Mouse (Mus musculus) kidney, postnatal 14 days (tissue): Measurements from ENCODE around the gene Slc22a23.

Source experiments
- DNase-seq: peaks from one replicate; pipeline ENCODE4 v3.0.0; 2022; ENCODE audit warnings: mixed read lengths

Gene Slc22a23

DNA sequence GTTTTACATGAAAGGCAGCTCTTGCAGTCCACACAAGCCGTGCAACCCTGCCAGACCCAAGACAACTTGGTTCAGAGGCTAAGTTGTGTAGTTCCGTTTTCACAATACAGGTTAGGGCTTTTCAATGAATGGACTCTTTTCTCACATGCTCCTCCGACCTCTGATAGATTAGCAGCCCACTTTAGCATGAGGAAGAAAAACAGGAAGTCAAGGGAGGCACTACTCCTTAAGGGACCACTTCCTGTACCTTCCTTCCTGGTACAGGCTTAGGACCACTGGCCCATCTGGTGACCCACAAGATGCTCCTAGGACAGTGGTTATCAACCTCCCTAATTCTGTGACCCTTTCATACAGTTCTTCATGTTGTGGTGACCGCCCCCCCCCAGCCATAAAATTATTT, 116.1 kb downstream of the Slc22a23 start:
- DNase-seq: no peak

DNA sequence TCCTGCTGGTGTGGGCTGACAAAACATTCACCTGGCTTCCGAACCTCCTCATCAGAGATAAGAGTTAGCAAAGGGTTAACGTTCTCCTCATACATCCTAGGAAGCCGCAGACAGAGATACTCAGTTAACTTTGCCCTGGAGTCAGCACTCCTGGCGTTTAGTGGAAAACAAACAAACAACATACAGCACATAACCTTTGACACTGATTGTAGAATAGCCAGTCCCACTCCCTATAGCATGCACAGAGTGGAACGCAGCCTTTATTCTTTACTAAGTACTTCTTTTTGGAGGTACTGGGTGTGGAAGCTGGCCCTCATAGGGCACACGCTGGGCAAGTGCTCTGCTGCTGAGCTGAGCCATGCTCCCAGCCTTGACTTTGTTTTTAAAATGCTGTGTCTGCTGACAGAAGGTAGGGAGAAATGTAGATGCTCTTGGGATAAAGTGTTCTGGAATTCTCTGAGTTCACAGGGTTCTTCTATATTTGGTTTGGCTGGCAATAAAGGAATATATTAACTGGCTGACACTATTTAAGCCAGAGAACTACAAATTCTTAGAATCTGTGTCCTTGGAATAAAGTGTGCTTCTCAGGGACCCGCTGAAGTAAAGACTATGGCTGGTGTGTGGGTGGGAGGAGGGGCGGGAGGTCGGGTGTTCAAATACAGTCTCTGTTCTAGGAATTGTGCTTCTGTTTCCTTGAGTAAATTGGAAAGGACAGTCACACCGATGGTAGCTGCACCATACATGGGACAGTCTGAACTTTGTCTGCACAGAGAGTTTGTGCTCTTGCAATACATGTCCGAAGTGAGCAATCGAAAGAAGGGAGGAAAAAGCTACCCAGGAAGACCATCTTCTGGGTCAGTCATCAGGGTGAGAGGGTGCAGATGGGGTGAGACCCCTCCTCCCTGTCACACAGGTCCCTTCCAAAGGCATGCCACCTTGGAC, 117.0 kb downstream of the Slc22a23 start:
- DNase-seq: peak; percentile 29

DNA sequence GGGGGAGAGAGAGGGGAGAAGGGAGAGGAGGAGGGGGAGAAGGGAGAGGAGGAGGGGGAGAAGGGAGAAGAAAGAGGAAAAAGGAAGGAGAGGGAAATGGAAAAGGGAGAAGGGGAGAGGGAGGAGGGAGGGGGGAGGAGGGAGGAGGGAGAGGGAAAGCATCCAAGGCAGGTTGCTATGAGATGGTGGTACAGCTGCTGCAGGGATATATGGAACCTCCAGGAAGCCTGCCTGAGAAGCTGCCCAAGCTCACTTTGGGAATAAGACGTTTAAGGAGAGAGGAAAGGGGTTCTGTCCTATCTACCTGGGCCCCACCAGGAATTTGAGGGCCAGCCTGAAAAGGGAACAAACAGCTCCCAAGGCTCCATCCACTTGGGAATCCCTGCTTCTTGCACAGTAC, 118.0 kb downstream of the Slc22a23 start:
- DNase-seq: no peak

DNA sequence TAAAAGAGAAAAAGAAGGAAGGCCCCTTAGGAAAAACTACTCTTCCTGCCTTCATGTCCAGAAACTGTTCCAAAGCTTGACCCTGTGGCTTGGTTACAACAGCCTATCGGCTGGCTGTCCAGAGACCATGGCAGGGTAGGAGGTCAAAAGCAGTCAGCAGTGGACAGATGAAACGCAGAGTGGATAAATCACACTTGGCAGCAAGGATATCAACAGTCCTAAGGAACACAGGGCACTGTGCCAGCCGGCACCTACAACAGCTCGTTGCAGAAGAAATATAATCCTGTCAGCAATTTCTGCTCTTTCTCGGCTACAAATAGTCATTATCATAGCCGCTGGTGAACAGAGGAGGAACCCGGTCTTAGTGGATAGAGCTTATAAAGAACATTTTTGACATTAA, 122.0 kb downstream of the Slc22a23 start:
- peak; percentile 84 for DNase-seq

DNA sequence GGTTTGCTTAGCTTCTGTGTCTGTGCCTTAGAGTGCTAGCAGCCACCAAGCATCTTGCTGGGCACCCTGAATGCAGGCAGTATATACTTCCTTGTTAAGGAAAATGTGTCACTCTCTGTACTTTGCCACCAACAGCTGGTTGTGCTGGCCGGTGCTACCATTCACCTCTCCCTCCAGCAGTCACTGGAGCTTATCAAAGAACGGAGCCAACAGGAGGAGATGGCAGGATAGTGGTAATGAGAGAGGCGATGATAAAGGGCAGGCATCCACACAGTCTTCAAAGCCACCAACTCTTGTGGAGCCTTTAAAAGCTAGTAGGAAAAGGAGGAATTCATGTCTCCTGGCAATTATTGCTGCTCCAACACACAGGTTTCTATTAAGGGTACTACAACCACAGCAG, 125.3 kb downstream of the Slc22a23 start:
- DNase-seq: no peak

DNA sequence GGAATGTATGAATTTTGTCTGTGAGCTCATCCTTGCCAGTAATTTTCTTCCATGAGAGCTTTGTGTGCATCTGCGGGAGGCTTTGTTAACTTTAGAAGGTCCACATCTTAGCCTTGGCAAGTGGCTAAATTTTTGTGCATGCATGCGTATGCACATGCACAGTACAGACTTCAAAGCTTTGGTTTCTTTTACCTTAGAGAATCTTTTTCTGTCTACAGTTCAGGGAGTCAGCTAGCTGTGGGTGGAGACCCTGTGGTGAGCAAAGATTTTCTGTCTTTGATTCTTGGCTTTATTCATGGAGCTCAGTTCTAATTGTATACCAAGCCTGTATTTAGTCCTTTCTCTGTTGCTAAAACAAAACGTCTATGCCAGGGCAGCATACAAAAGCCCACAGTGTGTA, 126.2 kb downstream of the Slc22a23 start:
- no peak for DNase-seq

DNA sequence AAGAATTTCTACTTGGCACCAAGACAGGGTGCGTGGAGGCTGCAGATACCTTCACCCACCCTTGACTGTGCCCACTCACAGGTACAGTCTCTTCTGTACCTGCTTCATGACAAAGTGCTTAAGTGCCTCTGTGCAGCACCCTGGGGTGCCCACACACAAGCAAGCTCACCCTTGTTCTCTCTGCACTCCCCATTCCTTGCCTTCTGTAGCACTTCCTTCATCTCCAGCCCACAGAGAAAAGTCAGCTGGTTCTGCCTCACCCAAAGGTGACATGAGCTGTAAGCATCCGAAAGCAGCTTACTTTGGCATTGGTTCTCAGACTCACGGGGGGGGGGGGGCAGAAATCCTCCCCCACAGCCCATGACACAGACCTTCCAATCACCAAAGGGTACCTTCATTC, 130.1 kb downstream of the Slc22a23 start:
- DNase-seq: no peak

DNA sequence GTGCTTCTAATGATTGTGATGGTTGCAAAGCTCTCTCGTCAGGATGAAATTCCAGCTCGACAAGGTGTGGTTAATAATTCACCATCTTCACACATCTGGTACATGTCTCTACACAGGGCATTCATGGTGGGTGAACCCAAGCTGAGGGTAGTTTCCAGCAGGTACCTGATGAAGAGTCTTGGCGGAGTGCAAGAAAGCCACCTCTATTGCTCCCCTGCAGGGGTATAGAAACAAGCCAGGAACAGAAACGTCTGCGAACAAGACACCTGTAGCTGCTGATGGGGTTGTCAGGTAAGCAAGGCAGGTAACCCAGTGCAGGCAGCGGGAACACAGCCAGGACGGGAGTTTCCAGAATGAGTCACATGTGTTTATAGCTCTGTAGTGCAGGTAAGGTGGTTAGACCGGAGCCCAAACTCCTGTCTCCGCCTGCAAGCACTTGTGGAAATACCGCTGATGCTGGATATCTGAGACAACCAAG, 132.2 kb downstream of the Slc22a23 start:
- peak; percentile 71 for DNase-seq

DNA sequence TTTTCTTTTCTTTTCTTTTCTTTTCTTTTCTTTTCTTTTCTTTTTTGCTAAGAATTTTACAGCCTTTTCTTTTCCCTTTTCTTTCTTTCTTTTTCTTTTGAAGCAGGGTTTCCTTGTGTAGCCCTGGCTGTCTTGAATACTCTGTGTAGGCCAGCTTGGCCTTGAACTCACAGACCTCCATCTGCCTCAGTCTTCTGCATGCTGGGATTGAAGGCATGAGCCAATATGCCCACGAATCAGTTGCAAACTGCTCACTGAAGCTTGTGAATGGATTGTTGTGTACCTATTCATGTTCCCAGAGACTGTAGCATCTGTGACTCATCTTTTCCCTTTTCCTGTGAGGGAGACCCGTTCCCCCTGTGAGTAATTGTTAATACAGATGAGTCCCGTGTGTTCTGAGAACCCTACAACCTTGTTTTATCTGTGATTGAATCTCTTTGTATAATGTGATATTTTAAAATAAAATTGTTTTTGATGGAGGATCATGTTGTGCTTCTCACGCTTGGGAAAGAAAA, 133.7 kb downstream of the Slc22a23 start:
- DNase-seq: no peak

DNA sequence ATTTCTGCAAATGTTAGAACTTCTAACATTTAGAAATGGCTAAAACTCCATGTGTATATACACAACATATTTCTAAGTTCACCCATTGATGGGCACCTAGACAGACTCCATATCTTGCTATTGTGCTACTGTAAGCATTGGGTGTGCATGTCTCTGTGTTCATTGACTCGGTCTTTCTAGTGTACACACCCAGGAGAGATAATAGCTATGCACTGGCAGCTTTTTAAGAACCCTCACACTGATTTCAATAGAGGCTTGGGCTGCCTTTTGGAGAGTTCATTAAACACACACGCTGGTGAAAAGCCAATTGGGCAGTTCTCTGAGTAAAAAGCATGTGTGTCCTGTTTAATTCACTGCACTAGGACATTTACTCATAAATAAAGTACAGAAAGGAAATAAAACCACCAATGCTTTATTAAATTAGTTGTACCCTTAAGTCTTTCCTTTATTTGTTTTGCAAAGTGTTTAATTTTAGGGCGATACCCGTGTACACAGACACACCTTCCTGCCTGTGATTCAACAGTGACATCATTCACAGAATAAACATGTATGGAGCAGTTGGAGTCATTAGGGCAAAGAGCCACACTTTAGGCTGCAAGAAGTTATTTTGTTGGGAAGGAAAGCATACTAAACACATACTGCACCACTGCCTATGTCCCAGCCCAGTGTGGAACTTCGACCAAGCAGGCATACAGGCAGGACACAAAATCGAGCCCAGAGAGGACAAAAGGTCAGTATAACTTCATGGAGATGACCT, 137.1 kb downstream of the Slc22a23 start:
- DNase-seq: no peak

DNA sequence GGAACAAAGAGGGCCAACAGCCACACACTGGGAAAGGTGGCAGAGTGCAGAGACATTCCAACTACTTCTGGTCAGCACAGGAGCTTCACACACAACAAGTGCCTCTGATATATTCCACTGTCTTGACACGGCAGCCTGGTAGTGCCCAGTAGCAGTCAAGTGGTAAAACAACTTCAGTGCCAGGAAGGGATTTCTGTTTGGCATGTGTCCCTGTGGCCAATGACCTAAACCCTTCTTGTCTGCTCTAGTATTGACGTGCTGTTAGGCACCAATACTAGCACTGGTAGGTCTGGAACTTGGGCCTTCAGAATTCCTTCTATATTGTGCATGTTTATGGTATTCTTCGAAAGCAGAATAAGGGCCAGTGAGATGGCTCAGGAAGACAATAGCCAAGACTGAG, 139.8 kb downstream of the Slc22a23 start:
- DNase-seq: no peak

DNA sequence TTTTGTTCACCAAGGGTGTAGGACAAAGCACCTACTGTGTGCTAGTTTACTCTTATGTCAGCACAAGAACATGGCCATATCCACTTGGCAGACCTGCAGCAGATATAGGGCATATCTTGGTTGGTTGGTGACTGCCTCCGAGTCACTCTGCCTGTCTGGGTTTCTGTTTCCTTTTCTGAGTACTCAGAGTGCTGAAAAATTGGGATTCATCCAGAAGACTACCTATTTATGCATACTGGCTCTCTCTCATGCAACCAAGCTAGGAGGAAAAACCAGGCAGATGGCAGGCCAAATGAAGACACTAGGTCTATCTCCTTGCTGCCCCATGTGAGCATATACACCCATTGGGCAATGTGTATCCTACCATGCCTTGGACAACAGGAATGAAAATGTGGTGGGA, 149.3 kb downstream of the Slc22a23 start:
- DNase-seq: no peak

DNA sequence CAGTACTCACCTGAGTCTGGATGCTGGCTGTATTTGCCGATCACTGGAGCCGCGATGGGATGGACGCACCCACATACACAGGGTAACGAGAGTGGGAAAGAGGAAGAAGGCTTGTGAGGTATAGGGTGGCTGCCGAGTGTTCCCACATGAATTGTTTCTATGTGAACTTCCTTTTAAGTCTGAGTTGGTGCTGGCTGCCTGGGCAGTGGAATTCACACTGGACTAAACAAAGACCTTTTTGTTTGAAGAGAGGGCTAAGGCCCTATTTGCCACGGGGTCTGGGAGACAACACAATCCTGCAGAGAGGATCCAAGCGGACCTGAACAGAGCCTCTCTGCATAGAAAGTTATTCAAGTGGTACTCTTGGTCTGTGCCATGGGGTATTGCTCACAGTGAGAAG, 151.6 kb downstream of the Slc22a23 start:
- DNase-seq: no peak

DNA sequence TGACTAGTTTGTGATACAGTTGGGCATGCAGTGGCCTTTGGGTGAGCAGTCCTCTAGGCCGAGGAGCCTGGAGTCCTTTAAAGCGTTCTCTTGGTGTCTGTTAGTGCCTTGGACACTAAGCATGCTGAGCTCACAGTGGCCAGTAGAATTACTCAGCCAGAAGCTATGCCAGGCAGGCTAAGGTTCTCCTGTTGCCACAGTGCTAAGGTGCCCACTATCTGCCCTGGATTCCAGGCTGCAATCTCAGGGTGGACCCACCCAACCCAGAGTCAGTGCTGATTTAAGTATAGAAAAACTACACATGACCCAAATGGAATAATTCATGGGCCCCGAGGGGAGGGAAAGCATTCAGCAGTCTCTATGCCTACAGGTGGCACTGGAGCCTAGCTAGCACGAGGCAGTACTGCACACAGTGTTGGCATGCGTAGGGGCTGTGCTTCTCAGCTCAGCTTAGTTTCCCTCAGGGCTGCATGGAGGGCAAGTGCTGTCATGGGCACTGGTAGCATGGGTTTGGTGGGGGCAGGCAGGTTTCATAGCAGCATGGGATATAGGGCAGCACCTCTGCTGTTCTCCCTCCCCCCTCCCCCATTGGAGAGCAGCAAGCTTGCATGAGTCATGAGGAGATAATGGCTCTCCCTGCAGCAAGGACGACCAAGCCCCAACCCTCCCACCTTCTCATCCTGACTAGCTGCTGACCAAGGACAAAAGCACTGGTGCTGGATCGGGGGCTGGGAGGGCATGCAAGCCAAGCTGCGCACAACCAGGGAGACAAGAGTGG, 152.4 kb downstream of the Slc22a23 start:
- DNase-seq: peak; percentile 30

DNA sequence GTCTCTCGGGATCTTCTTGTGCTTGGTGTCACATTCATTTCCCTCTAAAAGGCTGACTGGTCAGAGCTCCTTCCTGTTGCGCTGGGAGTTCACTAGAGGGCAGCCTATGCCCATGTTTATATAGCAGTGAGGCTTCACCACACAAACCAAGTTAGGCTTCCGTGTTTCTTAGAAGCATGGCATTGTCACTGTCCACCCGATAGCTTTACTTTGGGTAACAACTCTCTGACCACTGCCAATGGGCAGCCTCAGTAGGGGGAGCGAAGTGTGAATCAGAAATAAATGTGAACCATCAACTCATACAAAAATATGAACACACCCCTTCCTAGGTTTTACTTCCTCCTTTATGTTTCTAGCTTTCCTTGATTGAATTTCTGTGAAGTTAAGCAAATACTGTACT, 157.4 kb downstream of the Slc22a23 start:
- DNase-seq: peak; percentile 83

DNA sequence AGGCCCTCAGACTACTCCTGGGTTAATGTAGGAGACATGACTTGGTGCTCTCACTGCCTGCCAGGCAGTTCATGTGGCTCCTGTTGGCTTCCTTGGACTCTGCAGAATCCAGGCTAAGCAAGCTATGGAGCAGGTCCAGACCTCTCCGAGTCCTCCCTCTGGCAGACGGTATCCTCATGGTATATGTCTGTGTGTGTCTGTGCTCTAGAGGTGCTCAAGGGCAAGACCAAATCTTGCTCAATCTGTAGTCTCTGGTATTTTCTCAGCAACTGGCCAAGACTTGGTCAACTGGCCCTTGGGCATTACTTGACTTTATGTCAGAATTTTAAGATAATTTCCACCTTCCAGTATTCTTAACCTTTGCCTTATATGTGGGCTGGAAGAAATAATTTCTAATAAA, 159.6 kb downstream of the Slc22a23 start:
- no peak for DNase-seq

DNA sequence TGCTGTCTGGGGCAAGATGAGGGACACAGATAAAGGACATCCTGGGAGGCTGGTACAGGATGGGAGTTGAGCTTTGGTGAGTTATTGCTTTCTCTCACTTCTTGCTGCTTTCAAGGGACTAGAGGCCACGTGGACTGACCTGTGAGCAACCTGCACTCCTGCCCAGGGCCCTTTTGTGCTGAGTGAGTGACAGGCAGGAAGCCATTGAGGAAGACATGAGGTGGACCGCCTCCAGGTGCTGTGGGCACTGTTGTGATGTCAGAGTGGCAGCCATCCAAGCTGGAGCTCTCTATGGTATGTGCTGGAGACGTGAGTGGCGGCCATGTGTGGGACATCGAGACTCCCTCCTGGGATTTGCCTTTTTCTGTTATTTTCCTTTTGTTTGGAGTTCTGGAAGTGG, 163.4 kb downstream of the Slc22a23 start:
- DNase-seq: no peak

DNA sequence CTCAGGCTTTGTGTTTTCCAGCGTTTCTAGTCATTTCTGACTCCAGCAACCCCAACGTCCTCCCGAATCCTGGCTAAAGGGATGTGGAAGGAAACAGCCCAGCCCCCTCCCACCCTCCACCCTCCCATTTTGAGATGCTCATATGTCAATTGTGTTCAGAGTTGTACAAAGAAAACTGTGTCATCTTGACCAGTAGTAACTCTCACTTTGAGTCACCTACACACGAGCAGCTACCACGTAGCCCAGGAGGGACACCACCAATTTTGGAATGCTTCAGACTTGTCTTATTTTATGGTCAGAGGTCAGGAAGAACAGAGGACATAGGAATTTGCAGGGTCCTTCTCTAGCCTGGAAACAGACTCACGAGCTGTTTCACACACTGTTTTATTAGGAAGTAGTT, 171.0 kb downstream of the Slc22a23 start:
- DNase-seq: no peak

DNA sequence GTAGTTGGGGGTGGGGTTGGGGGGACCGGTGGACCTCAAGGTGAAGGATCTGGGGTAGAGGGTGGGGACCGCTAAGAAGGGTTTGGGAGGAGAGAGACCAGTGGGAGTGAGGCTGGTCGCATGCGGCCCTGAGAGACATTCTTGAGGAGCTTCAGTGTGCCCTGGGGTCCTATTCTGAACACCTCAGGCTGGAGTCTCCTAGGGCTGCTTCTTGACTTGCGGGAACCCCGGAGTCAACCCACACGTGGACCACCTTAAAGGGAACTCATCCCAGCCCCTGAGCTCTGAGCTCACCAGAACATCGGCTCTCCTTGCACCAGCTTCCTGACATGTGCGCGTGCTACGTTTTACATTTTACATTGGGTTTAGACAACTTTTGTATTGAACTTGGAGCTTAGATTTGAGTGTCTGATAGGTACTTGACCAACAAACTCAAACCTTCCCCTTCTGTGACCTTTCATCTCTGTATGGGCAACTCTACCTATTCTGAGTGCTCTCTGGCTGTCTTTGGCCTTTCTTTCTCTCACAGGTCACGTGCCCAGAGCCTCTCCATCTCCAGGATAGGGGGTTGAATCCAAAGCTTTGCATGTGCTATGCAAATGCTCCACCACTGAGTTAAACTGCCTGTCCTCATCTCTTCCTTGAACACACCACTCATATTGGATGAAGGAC, 181.5 kb downstream of the Slc22a23 start:
- DNase-seq: no peak

DNA sequence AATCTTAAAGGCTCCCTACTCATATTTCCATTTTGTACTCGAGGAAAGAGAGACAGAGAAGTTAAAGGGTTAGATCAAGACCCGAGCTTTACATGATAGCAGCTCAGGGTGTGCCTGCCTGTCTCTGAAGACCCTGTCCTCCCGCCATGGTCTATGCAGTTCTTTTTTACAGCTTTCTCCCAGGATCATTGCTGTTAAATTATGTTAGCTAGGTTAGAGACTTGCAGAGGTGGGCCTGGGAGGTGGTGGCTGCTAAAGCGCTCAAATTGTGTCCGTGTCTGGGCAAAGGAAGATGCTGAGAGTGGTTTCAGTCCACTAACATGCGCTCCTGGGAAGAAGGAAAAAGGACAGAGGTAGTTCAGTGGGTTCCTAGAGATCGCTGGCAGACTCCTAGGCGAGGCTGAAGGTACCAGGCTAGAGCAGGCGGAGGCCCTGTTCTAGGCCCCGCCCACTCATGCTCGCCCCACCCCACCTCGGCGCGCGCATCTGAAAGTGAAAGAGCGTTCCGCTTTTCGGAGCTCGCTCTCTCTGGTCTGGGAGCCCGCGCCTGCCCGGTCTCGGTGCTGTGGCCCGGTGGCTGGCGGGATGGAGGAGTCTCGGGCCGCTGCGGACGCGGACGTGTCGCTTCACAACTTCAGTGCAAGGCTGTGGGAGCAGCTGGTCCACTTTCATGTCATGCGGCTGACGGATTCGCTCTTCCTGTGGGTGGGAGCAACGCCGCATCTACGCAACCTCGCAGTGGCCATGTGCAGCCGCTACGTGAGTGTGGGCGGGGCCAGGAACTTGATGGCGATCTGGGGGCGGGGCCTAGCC, 182.3 kb downstream of the Slc22a23 start, which contains the start of gene Psmg4:
TSS of gene Psmg4 (plus strand) at position 474 of the 813 bp plus-strand sequence.
- peak; percentile 95 for DNase-seq

DNA sequence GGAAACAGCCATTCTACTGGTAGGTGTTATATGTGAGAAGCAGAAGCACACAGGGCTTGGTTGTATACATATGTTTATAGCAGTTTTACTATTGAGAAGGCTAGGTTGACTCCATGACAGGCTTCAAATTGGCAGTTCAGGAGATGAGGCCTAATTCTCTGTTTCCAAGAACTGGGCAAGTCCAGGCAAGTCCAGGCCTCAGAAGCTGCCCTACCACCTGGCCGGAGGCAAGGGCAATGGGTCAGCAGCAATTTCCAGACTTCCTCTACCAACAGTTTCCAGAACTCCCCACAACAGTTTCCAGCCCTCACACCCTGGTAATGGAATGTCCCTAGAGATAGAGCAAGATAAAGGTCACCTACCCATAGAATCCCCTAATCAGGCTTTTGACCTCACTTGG, 185.1 kb downstream of the Slc22a23 start:
- DNase-seq: no peak
